Mouse (Mus musculus): ENCODE results near the gene Ppp2r2c. TPM values are rescaled to one million over a fixed set of nuclear protein-coding genes. Genes with fewer than 3 reads are reported as not detected.
A peak's percentile ranks its signal among the peaks of the same experiment; 100 is the strongest.

Ppp2r2c gene
- polyA plus RNA-seq, 1 experiment from 2014 or later = 38.3 TPM

GRCm38 (mm10) chr5:36897999-36898398, 29.7 kb downstream of the Ppp2r2c start:
- no peak for ATAC-seq (ENCODE audit: low FRiP score, low TSS enrichment)
- 85% methylated on average over 8 of the region's 8 CpGs for whole genome bisulfite sequencing
- Histone ChIP-seq H3K27me3 (ENCODE audit: control insufficient read depth, insufficient read depth, low read length) (no peaks in the 10 kb centered on the region), H3K4me3 (replicated peaks; ENCODE audit: low read depth, low read length) (no peak overlapping the region), H3K4me1 (ENCODE audit: control insufficient read depth, insufficient read depth, low read length) (peaks cover 3% of the 10 kb centered on the region), H3K27ac (replicated peaks; ENCODE audit: low read depth, low read length) (no peak overlapping the region), H3K9me3 (ENCODE audit: control insufficient read depth, low read length) (no peaks in the 10 kb centered on the region), H3K9ac (replicated peaks; ENCODE audit: low read length) (no peak overlapping the region), H3K4me2 (ENCODE audit: low read length) (no peak overlapping the region), H3K36me3 (ENCODE audit: control insufficient read depth, insufficient read depth, low read length) (no peaks in the 10 kb centered on the region)
- no peak for DNase-seq

- WGBS = 78% methylated on average over 11 of the region's 11 CpGs
- Histone ChIP-seq H3K9ac (replicated peaks; ENCODE audit: low read length) (no peak overlapping the region), H3K4me3 (replicated peaks; ENCODE audit: low read depth, low read length) (no peak overlapping the region), H3K27ac (replicated peaks; ENCODE audit: low read depth, low read length) (no peak overlapping the region), H3K4me2 (ENCODE audit: low read length) (no peak overlapping the region), H3K9me3 (ENCODE audit: control insufficient read depth, low read length) (no peaks in the 10 kb centered on the region), H3K36me3 (ENCODE audit: control insufficient read depth, insufficient read depth, low read length) (no peaks in the 10 kb centered on the region), H3K27me3 (ENCODE audit: control insufficient read depth, insufficient read depth, low read length) (no peaks in the 10 kb centered on the region), H3K4me1 (ENCODE audit: control insufficient read depth, insufficient read depth, low read length) (peaks cover 3% of the 10 kb centered on the region)
- ATAC-seq (ENCODE audit: low FRiP score, low TSS enrichment) = no peak
- DNase-seq = no peak
Observed at GRCm38 (mm10) chr5:36898415-36899109, 30.2 kb downstream of the Ppp2r2c start.

- H3K27me3 ChIP-seq (ENCODE audit: control insufficient read depth, insufficient read depth, low read length) = no peaks in the 10 kb centered on the region
- no peak overlapping the region for H3K4me3 ChIP-seq (replicated peaks; ENCODE audit: low read depth, low read length)
- H3K9ac ChIP-seq (replicated peaks; ENCODE audit: low read length) = no peak overlapping the region
- H3K27ac ChIP-seq (replicated peaks; ENCODE audit: low read depth, low read length) = no peak overlapping the region
- DNase-seq (no peak), ATAC-seq (ENCODE audit: low FRiP score, low TSS enrichment) (no peak)
- 80% methylated on average over 5 of the region's 5 CpGs for WGBS
- no peak overlapping the region for H3K4me2 ChIP-seq (ENCODE audit: low read length)
- peaks cover 3% of the 10 kb centered on the region for H3K4me1 ChIP-seq (ENCODE audit: control insufficient read depth, insufficient read depth, low read length)
- H3K9me3 ChIP-seq (ENCODE audit: control insufficient read depth, low read length) = no peaks in the 10 kb centered on the region
- no peaks in the 10 kb centered on the region for H3K36me3 ChIP-seq (ENCODE audit: control insufficient read depth, insufficient read depth, low read length)
Observed at GRCm38 (mm10) chr5:36899392-36899791, 31.1 kb downstream of the Ppp2r2c start.

DNA sequence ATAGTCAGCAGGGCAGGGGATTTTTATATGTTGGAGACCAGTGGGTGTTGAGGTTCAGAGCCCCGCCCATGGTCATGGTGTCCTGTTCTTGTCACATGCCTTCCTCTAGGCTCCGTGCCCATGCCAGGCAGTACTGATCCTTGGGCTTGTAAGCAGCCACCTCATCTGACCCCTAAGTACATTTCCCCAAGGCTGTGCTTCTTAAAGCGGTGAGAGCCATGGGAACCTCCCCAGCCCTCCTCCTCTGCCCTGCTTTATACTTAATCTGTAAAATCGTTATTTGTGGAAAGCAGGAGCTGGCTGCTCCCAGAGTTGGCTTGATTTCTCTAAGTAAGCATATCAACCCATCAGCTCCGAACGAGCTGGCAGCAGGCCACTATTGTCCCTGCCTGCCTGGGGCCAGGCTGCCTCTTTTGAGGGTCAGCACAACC, 31.9 kb downstream of the Ppp2r2c start:
- Histone ChIP-seq H3K4me1 (ENCODE audit: control insufficient read depth, insufficient read depth, low read length) (peaks cover 3% of the 10 kb centered on the region), H3K9ac (replicated peaks; ENCODE audit: low read length) (no peak overlapping the region), H3K27ac (replicated peaks; ENCODE audit: low read depth, low read length) (no peak overlapping the region; the same call in 1 of the 2 replicates), H3K27me3 (ENCODE audit: control insufficient read depth, insufficient read depth, low read length) (no peaks in the 10 kb centered on the region), H3K9me3 (ENCODE audit: control insufficient read depth, low read length) (no peaks in the 10 kb centered on the region), H3K4me3 (replicated peaks; ENCODE audit: low read depth, low read length) (no peak overlapping the region), H3K36me3 (ENCODE audit: control insufficient read depth, insufficient read depth, low read length) (no peaks in the 10 kb centered on the region), H3K4me2 (ENCODE audit: low read length) (no peak overlapping the region)
- WGBS = 50% methylated on average over 6 of the region's 6 CpGs
- ATAC-seq (ENCODE audit: low FRiP score, low TSS enrichment) (no peak), DNase-seq (peak; percentile 50)

DNA sequence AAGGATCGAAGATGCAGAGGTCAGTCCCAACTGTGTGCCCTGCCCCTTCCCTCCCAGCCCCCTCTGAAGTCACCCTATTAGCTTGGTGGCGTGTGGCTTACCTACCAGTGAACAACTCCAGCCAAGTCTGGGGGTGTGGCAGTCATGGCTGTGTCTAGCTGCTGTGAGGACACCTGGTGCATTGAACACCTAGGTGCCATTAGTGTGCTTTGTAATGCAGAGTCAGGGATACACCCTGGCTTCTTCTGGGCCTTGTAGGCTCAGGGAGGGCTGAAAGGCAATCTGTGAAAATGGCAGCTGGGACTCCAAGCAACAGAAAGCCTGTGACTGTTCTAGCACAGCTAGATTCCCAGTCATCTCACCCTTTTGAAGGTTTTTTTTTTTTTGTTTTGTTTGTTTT, 34.5 kb downstream of the Ppp2r2c start:
- DNase-seq = no peak
- WGBS = 82% methylated on average over 2 of the region's 2 CpGs
- Histone ChIP-seq H3K27me3 (ENCODE audit: control insufficient read depth, insufficient read depth, low read length) (no peaks in the 10 kb centered on the region), H3K27ac (replicated peaks; ENCODE audit: low read depth, low read length) (no peak overlapping the region), H3K9me3 (ENCODE audit: control insufficient read depth, low read length) (no peaks in the 10 kb centered on the region), H3K4me3 (replicated peaks; ENCODE audit: low read depth, low read length) (no peak overlapping the region), H3K9ac (replicated peaks; ENCODE audit: low read length) (no peak overlapping the region), H3K4me1 (ENCODE audit: control insufficient read depth, insufficient read depth, low read length) (peaks cover 6% of the 10 kb centered on the region), H3K4me2 (ENCODE audit: low read length) (no peak overlapping the region), H3K36me3 (ENCODE audit: control insufficient read depth, insufficient read depth, low read length) (no peaks in the 10 kb centered on the region)
- no peak for ATAC-seq (ENCODE audit: low FRiP score, low TSS enrichment)

DNA sequence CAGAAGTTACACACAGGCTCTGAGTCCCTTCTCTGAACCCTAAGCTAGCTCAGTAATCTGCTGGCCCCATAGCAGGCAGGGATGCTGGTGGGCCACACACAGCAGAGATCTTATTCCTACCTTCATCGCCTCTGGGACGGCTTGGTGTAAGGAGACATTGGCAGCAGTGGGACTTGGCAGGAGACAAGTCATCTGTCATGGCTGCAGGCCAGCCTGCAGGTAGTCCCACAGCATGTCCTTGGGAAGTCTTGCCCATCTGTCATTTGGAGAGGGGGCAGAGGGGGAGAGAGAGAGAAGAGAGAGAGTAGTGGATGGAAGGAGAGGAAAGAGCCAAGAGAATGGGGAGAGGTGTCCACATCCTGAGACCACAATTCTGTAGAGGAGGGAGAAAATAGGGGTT, 35.8 kb downstream of the Ppp2r2c start:
- ATAC-seq (ENCODE audit: low FRiP score, low TSS enrichment) = no peak
- H3K36me3 ChIP-seq (ENCODE audit: control insufficient read depth, insufficient read depth, low read length) = no peaks in the 10 kb centered on the region
- 92% methylated on average over 2 of the region's 2 CpGs for WGBS
- no peak overlapping the region for H3K4me3 ChIP-seq (replicated peaks; ENCODE audit: low read depth, low read length)
- H3K27ac ChIP-seq (replicated peaks; ENCODE audit: low read depth, low read length) = no peak overlapping the region
- H3K4me1 ChIP-seq (ENCODE audit: control insufficient read depth, insufficient read depth, low read length) = peaks cover 8% of the 10 kb centered on the region
- no peak overlapping the region for H3K4me2 ChIP-seq (ENCODE audit: low read length)
- H3K27me3 ChIP-seq (ENCODE audit: control insufficient read depth, insufficient read depth, low read length) = no peaks in the 10 kb centered on the region
- DNase-seq = no peak
- H3K9me3 ChIP-seq (ENCODE audit: control insufficient read depth, low read length) = no peaks in the 10 kb centered on the region
- H3K9ac ChIP-seq (replicated peaks; ENCODE audit: low read length) = no peak overlapping the region

GRCm38 (mm10) chr5:36904703-36905102, 36.4 kb downstream of the Ppp2r2c start:
- ATAC-seq (ENCODE audit: low FRiP score, low TSS enrichment) (no peak), DNase-seq (no peak)
- Histone ChIP-seq H3K4me3 (replicated peaks; ENCODE audit: low read depth, low read length) (no peak overlapping the region), H3K4me1 (ENCODE audit: control insufficient read depth, insufficient read depth, low read length) (peaks cover 8% of the 10 kb centered on the region), H3K9ac (replicated peaks; ENCODE audit: low read length) (no peak overlapping the region), H3K27ac (replicated peaks; ENCODE audit: low read depth, low read length) (no peak overlapping the region), H3K9me3 (ENCODE audit: control insufficient read depth, low read length) (no peaks in the 10 kb centered on the region), H3K27me3 (ENCODE audit: control insufficient read depth, insufficient read depth, low read length) (no peaks in the 10 kb centered on the region), H3K36me3 (ENCODE audit: control insufficient read depth, insufficient read depth, low read length) (no peaks in the 10 kb centered on the region), H3K4me2 (ENCODE audit: low read length) (no peak overlapping the region)
- WGBS = 87% methylated on average over 9 of the region's 9 CpGs

DNA sequence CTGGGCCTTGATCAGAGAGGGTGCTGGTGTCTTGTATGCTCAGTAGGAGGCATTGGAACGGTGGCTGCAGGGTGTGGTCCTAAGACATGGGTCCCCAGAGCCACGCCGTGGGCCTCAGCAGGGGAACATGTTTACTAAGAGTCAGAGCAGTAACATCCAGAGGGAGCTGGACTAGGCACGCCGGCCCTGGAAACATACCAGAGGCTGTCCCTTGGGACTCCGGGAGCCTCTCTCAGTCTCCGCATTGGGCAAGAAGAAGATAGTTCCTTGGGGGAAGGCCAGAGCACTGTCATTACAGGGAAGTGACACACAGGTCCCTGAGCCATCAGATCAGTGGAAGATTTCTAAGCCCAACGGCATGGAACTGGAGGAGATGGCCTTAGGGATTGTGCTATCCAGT, 36.9 kb downstream of the Ppp2r2c start:
- Histone ChIP-seq H3K36me3 (ENCODE audit: control insufficient read depth, insufficient read depth, low read length) (no peaks in the 10 kb centered on the region), H3K27me3 (ENCODE audit: control insufficient read depth, insufficient read depth, low read length) (no peaks in the 10 kb centered on the region), H3K4me1 (ENCODE audit: control insufficient read depth, insufficient read depth, low read length) (peaks cover 8% of the 10 kb centered on the region), H3K9me3 (ENCODE audit: control insufficient read depth, low read length) (no peaks in the 10 kb centered on the region), H3K4me2 (ENCODE audit: low read length) (no peak overlapping the region), H3K9ac (replicated peaks; ENCODE audit: low read length) (no peak overlapping the region), H3K27ac (replicated peaks; ENCODE audit: low read depth, low read length) (no peak overlapping the region), H3K4me3 (replicated peaks; ENCODE audit: low read depth, low read length) (no peak overlapping the region)
- ATAC-seq (ENCODE audit: low FRiP score, low TSS enrichment) (no peak), DNase-seq (no peak)
- WGBS = 84% methylated on average over 8 of the region's 8 CpGs

DNA sequence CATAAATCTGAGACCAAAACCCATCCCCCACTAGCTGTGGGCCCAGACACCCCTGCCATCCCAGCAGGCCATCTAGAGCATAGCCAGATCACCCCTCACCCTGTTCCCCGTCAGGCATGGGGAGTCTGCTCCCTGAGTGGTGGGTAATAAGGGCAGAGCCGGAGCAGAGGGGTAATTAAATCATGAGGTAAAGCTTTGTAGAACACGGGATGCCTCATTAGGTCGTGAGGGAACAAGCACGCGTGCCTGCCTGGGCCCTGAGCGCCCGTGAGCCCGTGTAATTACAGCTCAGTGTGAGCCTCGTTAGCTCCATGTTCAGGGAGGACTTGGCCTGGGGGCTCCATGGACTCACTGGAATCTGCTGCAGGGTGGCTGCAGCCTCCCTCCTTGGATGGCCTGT, 39.4 kb downstream of the Ppp2r2c start:
- Histone ChIP-seq H3K4me2 (ENCODE audit: low read length) (no peak overlapping the region), H3K4me3 (replicated peaks; ENCODE audit: low read depth, low read length) (no peak overlapping the region), H3K9ac (replicated peaks; ENCODE audit: low read length) (no peak overlapping the region), H3K27ac (replicated peaks; ENCODE audit: low read depth, low read length) (no peak overlapping the region), H3K36me3 (ENCODE audit: control insufficient read depth, insufficient read depth, low read length) (no peaks in the 10 kb centered on the region), H3K4me1 (ENCODE audit: control insufficient read depth, insufficient read depth, low read length) (peaks cover 12% of the 10 kb centered on the region), H3K9me3 (ENCODE audit: control insufficient read depth, low read length) (no peaks in the 10 kb centered on the region), H3K27me3 (ENCODE audit: control insufficient read depth, insufficient read depth, low read length) (no peaks in the 10 kb centered on the region)
- DNase-seq (no peak), ATAC-seq (ENCODE audit: low FRiP score, low TSS enrichment) (0 out of 2 replicates have a peak, but pooled peaks have one; percentile 28)
- 33% methylated on average over 10 of the region's 10 CpGs for WGBS
